Mouse (Mus musculus) right cerebral cortex, postnatal 10 days (tissue): Measurements from ENCODE around the gene Cnot8.

Experiments
- DNase-seq, 2 experiments: peaks; one replicate each; pipeline ENCODE4 v3.0.0; 2021; ENCODE audit warnings: low spot score in 2 of 2

The Cnot8 gene

GRCm38 (mm10) chr11:58156871-58157270 lies 52.9 kb downstream of the Cnot8 start:
- DNase-seq = no peak

- DNase-seq = no peak
Observed at GRCm38 (mm10) chr11:58165072-58165471, 61.1 kb downstream of the Cnot8 start.

DNA sequence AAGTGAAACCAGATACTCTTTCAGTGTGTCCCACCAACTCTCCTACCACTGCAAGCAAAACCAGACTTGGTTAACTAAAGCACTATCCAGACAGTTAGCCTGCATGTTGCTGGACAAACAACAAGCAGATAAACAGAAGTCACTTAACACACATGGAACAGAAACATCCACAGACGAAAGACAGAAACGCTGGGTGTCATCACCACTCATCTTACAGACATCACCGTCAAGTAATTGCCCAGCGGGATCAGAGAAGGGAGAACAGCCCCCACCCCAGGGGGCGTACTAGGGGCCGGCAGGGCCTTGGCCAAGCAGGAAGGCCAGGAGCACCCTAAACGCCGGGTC lies 63.8 kb downstream of the Cnot8 start:
- no peak for DNase-seq
